Mouse (Mus musculus) ES-E14 (cell line): ENCODE measurements around the gene Rgsl1. TPM values are rescaled to one million over a fixed set of nuclear protein-coding genes. Genes with fewer than 3 reads are reported as not detected.

Source experiments
- DNase-seq: peaks from one replicate; pipeline ENCODE4 v3.0.0-alpha.2; 2013; ENCODE audit warnings: low read depth, low spot score
- H3K27ac ChIP-seq: 2 replicates; pipeline ENCODE4 v1.5.1; 2012; ENCODE audit warnings: low read depth, mild to moderate bottlenecking, low read length, moderate library complexity, mixed read lengths; ENCODE audit not compliant: poor library complexity, insufficient read depth, severe bottlenecking
- H3K36me3 ChIP-seq: 2 replicates; pipeline ENCODE4 v1.6.1; 2012; ENCODE audit warnings: mild to moderate bottlenecking, low read length, moderate library complexity, mixed read lengths; ENCODE audit not compliant: control insufficient read depth, poor library complexity, insufficient read depth, severe bottlenecking
- H3K4me1 ChIP-seq, 2 experiments: fragments of 150-350 bp in 1 of 2; sonication (generic) in 1 of 2; 2 replicates each; pipeline ENCODE4 v1.6.1; 2012; ENCODE audit warnings: low read length in 2 of 2, mild to moderate bottlenecking in 1 of 2, mixed read lengths in 1 of 2; ENCODE audit not compliant: control insufficient read depth in 2 of 2, insufficient read depth in 2 of 2, poor library complexity in 1 of 2
- H3K4me3 ChIP-seq, 2 experiments: fragments of 150-350 bp in 1 of 2; sonication (generic) in 1 of 2; 2 replicates each; pipeline ENCODE4 v1.5.1; 2012; ENCODE audit warnings: low read length in 2 of 2, low read depth in 1 of 2, mild to moderate bottlenecking in 1 of 2, mixed read lengths in 1 of 2; ENCODE audit not compliant: insufficient read depth in 1 of 2, poor library complexity in 1 of 2, severe bottlenecking in 1 of 2
- H3K9ac ChIP-seq: 2 replicates; pipeline ENCODE4 v1.6.1; 2012; ENCODE audit warnings: low read depth, mild to moderate bottlenecking, low read length, mixed read lengths; ENCODE audit not compliant: poor library complexity, insufficient read depth, severe bottlenecking
- H3K9me3 ChIP-seq: fragments of 150-350 bp; sonication (generic); 2 replicates; pipeline ENCODE4 v1.6.1; 2012; ENCODE audit warnings: low read depth, mild to moderate bottlenecking, low read length; ENCODE audit not compliant: control insufficient read depth, insufficient read depth
- CHD2 ChIP-seq: IDR thresholded peaks from 2 replicates; pipeline ENCODE4 v1.6.1; 2014; ENCODE audit warnings: mild to moderate bottlenecking, low read depth, low read length, inconsistent platforms
- HCFC1 ChIP-seq: IDR thresholded peaks from 2 replicates; pipeline ENCODE4 v1.6.1; 2012; ENCODE audit warnings: low read length, inconsistent platforms, borderline replicate concordance; ENCODE audit not compliant: insufficient read depth
- MAFK ChIP-seq: IDR thresholded peaks from 2 replicates; pipeline ENCODE4 v1.6.1; 2014; ENCODE audit warnings: mild to moderate bottlenecking, low read depth, low read length, inconsistent platforms; ENCODE audit not compliant: insufficient read depth
- ZC3H11A ChIP-seq: IDR thresholded peaks from 2 replicates; pipeline ENCODE4 v1.6.1; 2012; ENCODE audit warnings: low read depth, mild to moderate bottlenecking, inconsistent platforms, low read length, borderline replicate concordance
- ZNF384 ChIP-seq: IDR thresholded peaks from 2 replicates; pipeline ENCODE4 v1.6.1; 2012; ENCODE audit warnings: low read depth, low read length, inconsistent platforms
- in situ Hi-C, 2 experiments: fragments of 600-800 bp; cut with MboI; formaldehyde crosslinking; loops; one replicate each; pipeline ENCODE4 v1.15.1; 2025; ENCODE audit warnings: low sequenced_read_pairs in 2 of 2, inconsistent platforms in 1 of 2; ENCODE audit not compliant: unreplicated experiment in 2 of 2
- total RNA-seq: library from RNA; depleted of rRNA; stranded (reverse); fragments of 300-350 nt; gene quantifications from 2 replicates; pipeline ENCODE4 v1.2.3, GENCODE M21; 2012

Gene Rgsl1
- total RNA-seq, 1 experiment, result not detected

DNA sequence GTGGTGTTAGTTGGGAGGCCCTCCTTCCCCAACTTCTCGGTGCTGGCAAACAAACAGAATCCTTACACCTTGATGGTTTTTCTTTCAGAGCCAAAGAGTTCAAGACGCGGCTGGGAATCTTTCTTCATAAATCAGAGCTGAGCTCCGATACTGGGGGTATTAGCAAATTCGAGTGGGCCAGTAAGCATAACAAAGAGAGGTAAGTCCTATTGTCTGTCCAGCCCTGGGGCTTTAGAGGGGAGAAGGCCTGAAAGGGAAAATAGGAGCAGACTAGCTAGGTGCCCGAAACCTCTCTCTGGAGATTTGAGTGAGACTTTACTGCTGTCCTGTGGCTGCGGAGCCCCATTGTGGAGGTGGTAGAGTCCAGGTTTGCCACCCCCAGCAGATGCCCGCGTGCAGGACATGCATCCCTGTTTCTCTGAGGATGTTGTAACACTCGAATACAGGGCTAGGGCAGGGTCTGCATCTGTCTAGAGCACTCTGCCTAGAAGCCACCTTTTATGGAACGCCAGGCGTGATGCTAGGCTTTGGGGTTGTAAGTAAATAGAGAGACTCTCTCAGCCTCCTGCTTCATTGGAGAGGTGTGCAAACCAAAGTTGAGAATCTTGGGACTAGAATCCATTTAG is 103.1 kb downstream of the Rgsl1 start:
- Histone ChIP-seq H3K27ac (no peak overlapping the region), H3K4me1 (peaks cover 0 to 5% of the 10 kb centered on the region in 2 experiments; a peak in 1 of 4 replicates), H3K36me3 (peaks cover 10% of the 10 kb centered on the region; the same call in 1 of the 2 replicates), H3K9me3 (no peaks in the 10 kb centered on the region), H3K9ac (no peak overlapping the region), H3K4me3 (peak overlapping the region; percentile 66 to 69)
- in situ Hi-C loops, result no loop called here
- TF ChIP-seq MAFK, result no peak
- no peak for TF ChIP-seq CHD2
- TF ChIP-seq ZNF384, result no peak
- DNase-seq, result no peak

DNA sequence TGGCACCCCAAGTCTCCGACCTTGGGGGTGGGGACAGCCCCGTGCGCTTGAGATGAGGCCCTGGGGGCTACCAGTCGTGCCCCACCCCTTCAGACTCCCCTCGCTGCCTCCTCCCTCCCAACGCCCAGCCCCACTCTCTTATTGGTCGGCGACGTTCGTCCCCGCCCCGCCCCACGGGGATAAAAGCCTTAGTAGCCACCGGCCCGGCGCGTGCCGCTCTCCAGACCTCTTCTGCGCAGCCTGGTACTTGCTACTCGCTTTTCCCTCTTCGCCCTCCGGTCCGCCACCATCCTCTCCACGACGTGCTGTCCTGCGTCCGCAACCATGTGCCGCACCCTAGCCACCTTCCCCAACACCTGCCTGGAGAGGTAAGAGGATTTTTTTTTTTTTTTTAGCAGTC is 103.8 kb downstream of the Rgsl1 start, which contains the start of gene Rgs16:
Gene Rgs16 (plus strand): TSS at position 205 of the 400 bp plus-strand sequence.
- H3K36me3 ChIP-seq, result peaks cover 10% of the 10 kb centered on the region; the same call in 1 of the 2 replicates
- peaks cover 0 to 5% of the 10 kb centered on the region in 2 experiments; a peak in 1 of 4 replicates for H3K4me1 ChIP-seq
- H3K4me3 ChIP-seq, result peak within 1 kb of the TSS; percentile 66 to 69
- no peak within 1 kb of the TSS for H3K27ac ChIP-seq
- no peaks in the 10 kb centered on the region for H3K9me3 ChIP-seq
- peak within 1 kb of the TSS; percentile 56 for H3K9ac ChIP-seq
- in situ Hi-C loops, result no loop called here
- TF ChIP-seq ZNF384 (peak; percentile 78), MAFK (no peak)
- DNase-seq, result peak; percentile 70

DNA sequence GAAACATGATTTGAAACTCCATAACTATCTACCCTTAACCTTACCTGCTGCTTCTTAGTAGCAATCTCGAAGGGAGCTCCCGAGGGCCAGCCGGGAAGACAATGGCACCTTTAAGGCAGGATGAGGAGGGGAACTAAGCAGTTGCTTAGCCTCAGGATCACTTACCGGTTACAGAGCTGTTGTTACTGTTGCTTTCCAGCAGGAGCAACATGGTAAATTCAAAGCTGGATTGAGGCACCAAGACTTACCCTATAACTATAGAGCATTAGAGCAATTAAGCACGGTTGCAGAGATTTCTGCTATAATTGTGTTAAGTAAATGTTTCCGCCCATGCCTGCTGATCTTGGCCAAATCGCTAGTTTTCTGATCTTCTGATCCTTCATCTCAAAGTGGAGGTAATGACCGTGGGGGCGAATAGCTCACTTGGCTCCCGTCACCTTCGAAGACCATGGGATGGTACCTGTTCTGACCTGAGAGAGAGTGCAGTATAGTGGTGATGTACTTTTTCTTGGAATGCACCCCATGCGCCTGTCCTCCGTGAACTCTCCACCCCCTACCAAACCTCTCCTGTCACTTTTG is 104.4 kb downstream of the Rgsl1 start:
- TF ChIP-seq HCFC1, result no peak
- TF ChIP-seq MAFK, result no peak
- TF ChIP-seq ZNF384, result no peak
- no peak for TF ChIP-seq CHD2
- no peak for TF ChIP-seq ZC3H11A
- Histone ChIP-seq H3K4me3 (peak overlapping the region; percentile 66 to 69; a peak in 3 of 4 replicates), H3K36me3 (peaks cover 10% of the 10 kb centered on the region; the same call in 1 of the 2 replicates), H3K9ac (no peak overlapping the region), H3K9me3 (no peaks in the 10 kb centered on the region), H3K27ac (no peak overlapping the region), H3K4me1 (peaks cover 0 to 5% of the 10 kb centered on the region in 2 experiments; a peak in 1 of 4 replicates)
- in situ Hi-C loops, result no loop called here
- DNase-seq, result no peak

DNA sequence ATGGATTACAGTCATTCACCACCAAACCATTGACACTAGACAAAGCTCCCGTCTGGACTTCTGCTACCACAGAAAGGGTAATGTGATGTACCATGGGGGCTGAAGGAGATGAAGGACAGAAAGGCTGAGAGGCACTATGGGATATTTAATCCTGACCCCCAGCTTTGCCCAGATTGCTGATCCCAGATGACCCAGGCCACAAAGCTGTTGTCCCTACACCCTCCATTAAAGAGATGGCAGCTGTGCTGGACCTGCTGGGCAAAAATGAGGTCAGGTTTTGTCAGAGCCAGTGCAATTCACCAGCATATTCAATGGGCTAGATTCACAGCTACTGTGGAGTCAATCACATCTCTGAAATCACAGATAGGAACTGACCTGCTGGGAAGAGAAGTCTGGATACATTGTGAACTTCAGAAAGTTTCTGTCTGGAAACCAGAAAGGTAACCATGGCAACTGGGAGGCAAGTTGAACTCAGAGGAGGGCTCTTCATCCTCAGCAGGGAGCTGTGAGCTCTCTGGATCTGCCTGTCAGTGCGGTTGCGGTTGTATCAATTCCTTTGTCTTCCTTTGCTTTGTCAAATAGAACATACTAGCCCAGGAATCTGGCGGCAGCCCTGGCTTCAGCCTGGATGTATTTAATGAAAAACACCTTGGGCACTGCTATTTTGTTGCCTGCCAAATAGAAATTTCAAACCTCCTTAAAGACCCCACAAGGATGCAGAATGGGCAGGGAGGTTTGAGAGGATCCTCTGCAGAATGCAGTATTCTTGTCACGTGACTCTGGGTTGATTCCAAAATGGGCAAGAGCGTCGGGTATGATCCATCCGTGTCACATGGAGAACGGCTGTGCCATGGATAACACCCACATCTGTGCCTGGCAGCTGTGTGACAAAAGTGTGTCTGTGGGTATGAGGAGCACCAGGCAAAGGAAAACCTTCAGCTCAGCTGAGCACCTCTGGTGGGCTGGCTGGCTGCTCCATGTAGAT is 106.5 kb downstream of the Rgsl1 start:
- Histone ChIP-seq H3K36me3 (no peaks in the 10 kb centered on the region; the same call in 1 of the 2 replicates), H3K27ac (no peak overlapping the region)

More for the DNA sequence above, 106.5 kb downstream of the Rgsl1 start:
- in situ Hi-C loops, result no loop called here
- no peak overlapping the region for H3K9ac ChIP-seq
- no peak for DNase-seq
- TF ChIP-seq MAFK, result no peak
- TF ChIP-seq ZC3H11A, result no peak
- no peak for TF ChIP-seq CHD2
- no peak for TF ChIP-seq ZNF384
- TF ChIP-seq HCFC1, result no peak
- no peak overlapping the region for H3K4me3 ChIP-seq
- H3K4me1 ChIP-seq, result peaks cover 0 to 11% of the 10 kb centered on the region in 2 experiments; a peak in 1 of 4 replicates
- H3K9me3 ChIP-seq, result no peaks in the 10 kb centered on the region
